Mouse (Mus musculus) midbrain, embryonic 15.5 days (tissue): ENCODE measurements around the gene Gm49416. TPM values are rescaled to one million over a fixed set of nuclear protein-coding genes. Genes with fewer than 3 reads are reported as not detected.
A peak's percentile ranks its signal among the peaks of the same experiment; 100 is the strongest.

Source experiments
- ATAC-seq: fragments of 200-750 bp; cut with Nextera tagmentation; replicated peaks from 2 replicates; pipeline ENCODE4 v1.8.0; 2017; ENCODE audit warnings: moderate TSS enrichment
- H3K27ac ChIP-seq: fragments of 300-500 bp; sonication (generic); 2 replicates; pipeline ENCODE4 v1.5.1; 2015; ENCODE audit warnings: mild to moderate bottlenecking, inconsistent platforms
- H3K27me3 ChIP-seq: fragments of 300-500 bp; sonication (generic); replicated peaks from 2 replicates; pipeline ENCODE4 v1.6.1; 2015; ENCODE audit warnings: inconsistent platforms
- H3K36me3 ChIP-seq: fragments of 300-500 bp; sonication (generic); replicated peaks from 2 replicates; pipeline ENCODE4 v1.6.1; 2015; ENCODE audit warnings: inconsistent platforms
- H3K4me1 ChIP-seq: fragments of 300-500 bp; sonication (generic); 2 replicates; pipeline ENCODE4 v1.6.1; 2015; ENCODE audit warnings: inconsistent platforms
- H3K4me2 ChIP-seq: fragments of 300-500 bp; sonication (generic); 2 replicates; pipeline ENCODE4 v1.6.1; 2015; ENCODE audit warnings: inconsistent platforms, mild to moderate bottlenecking, moderate library complexity
- H3K4me3 ChIP-seq: fragments of 300-500 bp; sonication (generic); 2 replicates; pipeline ENCODE4 v1.5.1; 2015; ENCODE audit warnings: mild to moderate bottlenecking, inconsistent platforms
- H3K9ac ChIP-seq: fragments of 300-500 bp; sonication (generic); 2 replicates; pipeline ENCODE4 v1.6.1; 2015; ENCODE audit warnings: mild to moderate bottlenecking, inconsistent platforms
- H3K9me3 ChIP-seq: fragments of 300-500 bp; sonication (generic); 2 replicates; pipeline ENCODE4 v1.6.1; 2016; ENCODE audit warnings: inconsistent platforms
- WGBS: fragments of 180-500 bp; shearing (Covaris S2); methylation state at CpG from one replicate; pipeline ENCODE4 v1.1.7; 2015; ENCODE audit warnings: mixed read lengths; 5-methylcytosine and 5-hydroxymethylcytosine counted together
- polyA plus RNA-seq: library from polyadenylated mRNA; unstranded; fragments of >200 nt; fragmentation: Nextera tagmentation; extraction: Ambion mirVana; gene quantifications from 2 replicates; pipeline ENCODE4 v1.2.1, GENCODE M21; 2015

Gene Gm49416
- polyA plus RNA-seq: not detected in 2 replicates

DNA sequence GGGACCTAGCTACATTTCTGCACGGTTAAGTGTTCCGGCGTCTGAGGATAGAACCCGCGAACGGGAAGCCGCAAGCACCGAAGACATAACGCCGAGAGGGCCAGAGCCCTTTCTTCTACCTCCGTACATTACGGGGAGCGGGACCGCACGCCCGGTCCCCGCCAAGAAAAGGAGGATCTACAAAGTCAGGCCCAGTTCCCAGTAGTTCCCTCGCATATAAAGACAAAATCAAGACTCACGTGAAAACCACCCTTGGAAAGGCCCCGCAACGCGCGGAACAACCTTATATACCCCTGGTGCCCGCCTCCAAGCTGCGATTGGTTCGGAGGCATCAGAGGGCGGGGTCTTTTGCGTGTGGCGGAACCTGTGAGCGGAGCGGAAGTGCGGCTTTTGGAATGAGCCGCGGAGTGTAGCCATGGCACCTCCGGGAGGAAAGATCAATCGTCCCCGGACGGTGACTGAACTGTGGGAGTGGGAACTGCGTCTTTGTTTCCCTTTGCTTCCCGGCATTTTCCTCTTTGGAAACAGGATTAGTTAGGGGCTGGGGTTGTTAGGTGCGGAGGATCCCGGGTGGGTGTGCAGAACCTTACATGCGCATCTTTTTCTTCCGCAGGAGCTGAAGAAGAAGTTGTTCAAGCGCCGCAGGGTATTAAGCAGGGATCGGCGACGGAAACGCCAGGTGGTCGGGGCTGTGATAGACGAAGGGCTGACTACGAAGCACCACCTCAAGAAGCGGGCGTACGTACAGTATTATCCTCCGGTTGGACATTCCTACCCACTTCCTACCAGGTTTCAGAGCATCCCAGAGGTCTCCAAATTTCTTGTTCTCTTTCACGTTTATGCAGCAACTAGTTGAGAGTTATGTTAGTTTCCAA lies at the start of gene Gm49416, which contains the start of gene 1810009A15Rik:
TSS of gene Gm49416 (plus strand) at position 416 of the 875 bp plus-strand sequence.
TSS of gene 1810009A15Rik (plus strand) at position 343 of the 875 bp plus-strand sequence.
- peak within 1 kb of the TSS; percentile 65 for H3K4me3 ChIP-seq
- peak; percentile 96 for ATAC-seq
- 0 out of 2 replicates have a peak, but pooled peaks cover 6% of the 10 kb centered on the region for H3K36me3 ChIP-seq
- peaks cover 25% of the 10 kb centered on the region for H3K4me1 ChIP-seq
- peak within 1 kb of the TSS; percentile 79 for H3K4me2 ChIP-seq
- 1% methylated on average over 58 of the region's 58 CpGs for WGBS
- H3K27ac ChIP-seq: peak within 1 kb of the TSS; percentile 85
- no peaks in the 10 kb centered on the region for H3K9me3 ChIP-seq
- no peaks in the 10 kb centered on the region for H3K27me3 ChIP-seq
- H3K9ac ChIP-seq: peak within 1 kb of the TSS; percentile 61

DNA sequence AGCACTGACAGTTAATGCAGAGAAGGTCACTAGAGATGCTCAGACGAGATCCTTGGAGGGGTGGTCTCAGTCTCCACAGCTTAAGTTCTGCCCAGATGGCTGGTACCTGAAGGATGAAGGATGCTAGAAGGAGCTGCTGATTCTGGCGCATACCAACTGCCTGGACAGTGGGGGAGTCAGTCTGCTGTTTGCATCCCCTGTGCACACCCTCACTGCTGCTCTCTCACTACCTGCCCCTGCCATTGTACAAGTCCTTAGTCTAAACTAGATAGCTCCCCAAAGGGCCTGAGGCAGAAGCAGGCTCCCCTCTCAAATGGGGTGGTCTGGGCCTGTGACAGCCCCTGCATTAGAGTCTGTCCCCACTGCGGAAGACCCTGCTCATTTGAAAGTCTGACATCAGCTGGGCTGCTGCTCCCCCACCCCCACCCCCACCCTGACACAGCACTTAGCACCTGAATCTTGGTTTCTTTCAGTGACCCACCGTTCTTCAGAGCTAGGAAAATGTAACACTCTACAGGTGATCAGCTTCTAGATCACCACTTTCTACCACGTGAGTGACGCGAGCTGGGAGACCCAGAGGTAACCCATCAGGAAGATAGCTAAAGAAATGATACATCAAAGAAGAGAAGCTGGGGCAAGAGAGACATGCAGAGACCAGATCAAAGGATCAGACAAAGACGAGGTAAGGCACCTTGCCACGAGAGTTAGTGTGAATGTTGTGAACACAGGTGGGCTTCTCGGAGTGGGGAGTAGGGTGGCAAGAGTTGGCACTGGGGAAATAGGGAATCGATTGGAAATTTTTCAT lies 49.4 kb upstream of the Gm49416 start, which contains the start of gene Gng3:
TSS of gene Gng3 (minus strand) at position 92 of the 805 bp plus-strand sequence.
- WGBS: 26% methylated on average over 11 of the region's 11 CpGs

DNA sequence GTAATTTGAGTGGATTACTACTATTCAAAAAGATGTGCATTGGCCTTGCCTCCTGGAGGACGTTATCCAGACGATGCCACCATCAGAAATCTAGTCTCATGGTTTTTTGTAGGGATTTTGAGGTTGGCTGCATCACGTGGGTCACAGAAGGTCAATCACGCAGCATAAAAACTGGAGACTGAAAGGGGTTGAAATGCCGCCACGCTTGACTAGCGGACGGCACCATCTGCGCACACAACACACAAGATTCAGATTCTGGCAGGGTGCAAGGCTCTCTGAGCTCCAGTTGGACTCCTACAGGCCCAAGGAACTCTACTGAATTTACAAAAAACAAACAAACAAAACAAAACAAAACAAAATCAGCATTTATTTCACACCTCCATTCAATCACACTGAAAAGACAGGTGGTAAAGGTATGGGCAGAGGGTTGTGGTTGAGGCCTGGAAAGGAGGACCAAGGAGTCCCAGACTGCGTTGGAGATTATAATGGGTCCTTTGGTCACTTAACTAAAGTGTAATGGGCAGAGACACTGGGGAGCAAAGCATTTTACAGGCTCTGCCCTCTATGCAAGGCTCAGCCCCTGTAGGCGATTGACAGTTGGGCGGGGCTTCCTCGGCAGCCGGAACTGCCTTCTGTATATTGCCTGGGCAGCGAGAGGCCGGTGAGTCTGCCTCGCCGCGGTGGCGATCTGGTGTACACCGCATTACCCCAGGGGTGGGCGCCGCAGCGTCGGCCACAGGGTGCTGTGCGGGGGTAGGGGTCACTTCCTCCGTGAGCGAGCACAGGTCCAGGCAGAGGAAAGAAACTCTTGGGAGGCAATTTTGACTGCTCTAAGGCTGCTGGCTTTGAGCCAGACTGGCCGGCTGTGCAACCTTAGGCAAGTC lies 48.6 kb upstream of the Gm49416 start:
- Histone ChIP-seq H3K9ac (peak overlapping the region; percentile 89), H3K4me1 (peaks cover 28% of the 10 kb centered on the region), H3K27me3 (no peaks in the 10 kb centered on the region), H3K4me3 (peak overlapping the region; percentile 66), H3K4me2 (peak overlapping the region; percentile 60), H3K9me3 (no peaks in the 10 kb centered on the region), H3K36me3 (no peaks in the 10 kb centered on the region; the same call in 1 of the 2 replicates), H3K27ac (peak overlapping the region; percentile 98)
- WGBS: 8% methylated on average over 29 of the region's 29 CpGs
- peak; percentile 34 for ATAC-seq

More for the DNA sequence above, 49.4 kb upstream of the Gm49416 start, which contains the start of gene Gng3:
- ATAC-seq: peak; percentile 94
- Histone ChIP-seq H3K9ac (peak within 1 kb of the TSS; percentile 89), H3K4me2 (peak within 1 kb of the TSS; percentile 60), H3K27me3 (no peaks in the 10 kb centered on the region), H3K9me3 (no peaks in the 10 kb centered on the region), H3K4me3 (peak within 1 kb of the TSS; percentile 66), H3K27ac (peak within 1 kb of the TSS; percentile 98), H3K36me3 (peaks cover 4% of the 10 kb centered on the region), H3K4me1 (peaks cover 28% of the 10 kb centered on the region)

DNA sequence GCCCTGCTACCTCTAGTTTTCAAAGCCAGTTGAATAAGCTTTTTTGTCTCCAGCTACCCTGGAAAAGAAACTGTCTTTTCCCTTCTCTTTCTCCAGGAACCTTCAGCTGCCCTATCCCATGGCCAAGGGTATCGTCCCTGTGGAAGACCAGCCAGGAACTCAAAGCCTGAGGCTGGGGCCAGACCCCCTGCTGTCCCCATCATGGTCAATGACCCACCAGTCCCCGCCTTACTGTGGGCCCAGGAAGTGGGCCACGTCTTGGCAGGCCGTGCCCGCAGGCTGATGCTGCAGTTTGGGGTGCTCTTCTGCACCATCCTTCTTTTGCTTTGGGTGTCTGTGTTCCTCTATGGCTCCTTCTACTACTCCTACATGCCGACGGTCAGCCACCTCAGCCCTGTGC lies 47.7 kb upstream of the Gm49416 start:
- H3K9ac ChIP-seq: peak overlapping the region; percentile 89
- H3K36me3 ChIP-seq: peaks cover 5% of the 10 kb centered on the region
- H3K4me1 ChIP-seq: peaks cover 27% of the 10 kb centered on the region
- H3K4me3 ChIP-seq: peak overlapping the region; percentile 66
- H3K27me3 ChIP-seq: no peaks in the 10 kb centered on the region
- peak overlapping the region; percentile 60 for H3K4me2 ChIP-seq
- 90% methylated on average over 7 of the region's 7 CpGs for WGBS
- no peak for ATAC-seq
- H3K9me3 ChIP-seq: no peaks in the 10 kb centered on the region
- H3K27ac ChIP-seq: peak overlapping the region; percentile 98; the same call in 1 of the 2 replicates

DNA sequence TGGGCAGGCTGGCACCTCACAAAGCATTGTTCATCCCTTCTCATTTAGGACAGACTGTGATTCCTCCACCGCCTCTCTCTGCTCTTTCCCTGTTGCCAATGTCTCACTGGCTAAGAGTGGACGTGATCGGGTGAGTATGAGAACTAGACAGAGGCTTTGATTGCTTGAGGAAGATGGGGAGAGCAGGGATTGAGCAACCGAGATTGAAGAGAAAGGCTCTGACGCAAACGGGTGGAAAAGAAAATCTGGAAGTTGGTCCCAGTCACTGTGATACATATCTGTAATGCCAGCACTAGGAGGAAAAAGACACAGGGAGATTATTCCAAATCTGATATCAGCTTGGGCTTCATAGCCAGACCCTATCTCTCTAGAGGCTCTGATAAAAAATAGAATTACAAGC lies 45.8 kb upstream of the Gm49416 start:
- no peak for ATAC-seq
- peaks cover 21% of the 10 kb centered on the region for H3K4me1 ChIP-seq
- H3K27ac ChIP-seq: no peak overlapping the region
- H3K36me3 ChIP-seq: peaks cover 21% of the 10 kb centered on the region
- H3K4me2 ChIP-seq: no peak overlapping the region
- WGBS: 91% methylated on average over 6 of the region's 6 CpGs
- no peak overlapping the region for H3K4me3 ChIP-seq
- H3K9me3 ChIP-seq: no peaks in the 10 kb centered on the region
- no peaks in the 10 kb centered on the region for H3K27me3 ChIP-seq
- no peak overlapping the region; the same call in 1 of the 2 replicates for H3K9ac ChIP-seq

DNA sequence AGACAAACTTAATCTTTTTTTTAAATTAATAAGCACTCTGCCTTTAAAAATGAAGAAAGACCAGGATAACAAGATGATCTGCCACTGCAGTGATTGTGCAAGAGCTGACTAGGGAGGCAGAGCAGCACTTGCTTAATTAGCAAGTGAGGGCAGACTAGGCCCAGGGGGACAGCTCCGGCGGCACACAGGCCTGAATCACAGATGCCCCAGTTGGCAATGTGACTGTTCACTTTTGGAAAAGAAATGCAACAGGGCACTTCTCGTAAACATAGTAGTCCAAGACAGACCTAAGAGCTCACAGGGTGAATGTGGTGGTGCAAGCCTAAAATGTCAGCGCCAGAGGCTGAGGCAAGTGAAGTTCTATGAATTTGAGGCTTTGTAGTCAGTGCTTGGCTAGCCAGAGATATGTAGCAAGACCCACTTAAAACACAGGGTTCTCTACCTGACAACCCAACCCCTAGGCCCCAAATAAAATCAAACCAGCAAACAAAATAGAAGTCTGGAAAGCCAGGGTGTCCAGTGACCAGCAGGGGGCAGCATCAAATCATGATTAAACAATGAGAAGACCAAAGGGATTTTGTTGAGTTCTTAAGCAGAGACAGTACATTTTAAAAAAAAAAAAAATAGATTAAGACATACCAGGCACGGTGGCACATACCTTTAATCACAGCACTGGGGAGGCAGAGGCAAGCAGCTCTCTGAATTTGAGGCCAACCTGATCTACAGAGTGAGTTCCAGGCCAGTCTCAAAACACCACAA lies 44.2 kb upstream of the Gm49416 start:
- ATAC-seq: no peak
- Histone ChIP-seq H3K27me3 (no peaks in the 10 kb centered on the region), H3K27ac (no peak overlapping the region), H3K4me2 (no peak overlapping the region), H3K4me1 (peaks cover 21% of the 10 kb centered on the region), H3K9ac (no peak overlapping the region), H3K4me3 (no peak overlapping the region), H3K36me3 (peaks cover 28% of the 10 kb centered on the region), H3K9me3 (no peaks in the 10 kb centered on the region)
- 54% methylated on average over 5 of the region's 5 CpGs for WGBS

DNA sequence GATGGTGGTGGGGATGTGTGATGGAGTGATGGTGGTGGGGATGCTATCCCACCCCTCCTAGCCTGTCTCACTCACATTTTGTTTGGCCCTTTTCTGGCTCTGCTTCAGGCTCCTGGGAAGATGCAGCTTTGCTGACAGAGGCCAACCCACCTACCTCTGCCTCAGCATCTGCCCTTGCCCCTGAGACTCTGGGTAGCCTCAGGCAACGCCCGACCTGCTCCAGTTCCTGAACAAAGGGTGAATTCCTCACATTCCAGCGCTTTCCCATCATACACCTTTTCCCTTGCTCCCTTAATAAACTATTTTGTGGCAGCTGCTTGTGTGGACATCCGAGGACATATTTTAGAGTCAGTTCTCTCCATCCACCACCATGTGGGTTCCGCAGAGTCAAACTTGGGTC lies 40.4 kb upstream of the Gm49416 start:
- Histone ChIP-seq H3K4me2 (no peak overlapping the region), H3K27ac (no peak overlapping the region), H3K36me3 (peaks cover 28% of the 10 kb centered on the region), H3K4me1 (no peaks in the 10 kb centered on the region), H3K9ac (no peak overlapping the region), H3K4me3 (no peak overlapping the region), H3K9me3 (no peaks in the 10 kb centered on the region), H3K27me3 (no peaks in the 10 kb centered on the region)
- no peak for ATAC-seq
- 87% methylated on average over 5 of the region's 5 CpGs for WGBS

DNA sequence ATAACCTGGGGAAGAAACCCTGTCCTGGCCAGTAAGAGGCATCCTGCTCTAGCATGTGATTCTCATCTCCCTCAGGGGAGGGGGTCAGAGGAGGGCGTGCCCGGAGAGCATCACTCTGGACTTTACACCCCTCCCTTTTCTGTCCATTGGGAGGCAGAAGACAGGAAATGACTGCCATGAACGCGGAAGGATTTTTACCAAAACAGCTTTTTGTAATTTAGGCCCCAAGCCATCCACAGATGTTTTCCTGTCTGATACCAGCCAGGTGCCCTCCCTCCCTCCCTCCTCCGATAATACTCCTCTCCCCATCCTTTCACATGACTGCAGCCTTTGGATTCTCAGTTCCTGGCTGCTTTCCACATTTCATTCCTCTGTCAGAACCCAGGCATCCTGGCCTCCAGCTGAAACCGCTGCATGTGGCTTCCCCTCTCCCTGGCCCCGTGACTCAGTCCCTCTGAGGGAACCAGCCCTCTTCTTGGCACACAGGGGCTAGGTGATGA lies 38.3 kb upstream of the Gm49416 start, which contains the start of gene Lrrn4cl:
TSS of gene Lrrn4cl (plus strand) at position 367 of the 500 bp plus-strand sequence.
- Histone ChIP-seq H3K36me3 (peaks cover 28% of the 10 kb centered on the region), H3K4me2 (no peak within 1 kb of the TSS), H3K4me1 (no peaks in the 10 kb centered on the region), H3K27me3 (no peaks in the 10 kb centered on the region), H3K4me3 (no peak within 1 kb of the TSS), H3K9me3 (no peaks in the 10 kb centered on the region), H3K9ac (no peak within 1 kb of the TSS), H3K27ac (no peak within 1 kb of the TSS)
- 0 out of 2 replicates have a peak, but pooled peaks have one; percentile 41 for ATAC-seq
- WGBS: 47% methylated on average over 7 of the region's 7 CpGs

DNA sequence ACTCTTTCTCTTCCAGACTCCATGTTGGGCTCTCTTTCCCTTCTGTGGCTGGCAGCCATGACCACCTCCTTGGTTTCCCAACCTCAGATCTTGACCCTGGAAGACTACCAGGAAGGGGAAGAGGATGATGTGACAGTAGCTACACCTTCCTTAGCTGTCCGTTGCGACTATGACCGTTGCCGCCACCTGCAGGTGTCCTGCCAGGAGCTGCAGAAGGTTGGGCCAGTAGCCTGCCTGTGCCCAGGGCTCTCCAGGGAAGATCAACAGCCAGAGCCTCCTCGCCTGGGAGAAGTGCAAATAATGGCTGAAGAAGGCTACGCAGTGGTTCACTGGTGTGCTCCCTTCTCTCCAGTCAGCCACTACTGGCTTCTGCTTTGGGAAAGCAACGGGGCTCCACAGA lies 37.1 kb upstream of the Gm49416 start:
- Histone ChIP-seq H3K36me3 (peaks cover 16% of the 10 kb centered on the region), H3K9me3 (no peaks in the 10 kb centered on the region), H3K27me3 (no peaks in the 10 kb centered on the region), H3K9ac (no peak overlapping the region), H3K4me3 (no peak overlapping the region), H3K4me2 (no peak overlapping the region), H3K27ac (no peak overlapping the region), H3K4me1 (no peaks in the 10 kb centered on the region)
- 56% methylated on average over 7 of the region's 7 CpGs for WGBS
- no peak for ATAC-seq

DNA sequence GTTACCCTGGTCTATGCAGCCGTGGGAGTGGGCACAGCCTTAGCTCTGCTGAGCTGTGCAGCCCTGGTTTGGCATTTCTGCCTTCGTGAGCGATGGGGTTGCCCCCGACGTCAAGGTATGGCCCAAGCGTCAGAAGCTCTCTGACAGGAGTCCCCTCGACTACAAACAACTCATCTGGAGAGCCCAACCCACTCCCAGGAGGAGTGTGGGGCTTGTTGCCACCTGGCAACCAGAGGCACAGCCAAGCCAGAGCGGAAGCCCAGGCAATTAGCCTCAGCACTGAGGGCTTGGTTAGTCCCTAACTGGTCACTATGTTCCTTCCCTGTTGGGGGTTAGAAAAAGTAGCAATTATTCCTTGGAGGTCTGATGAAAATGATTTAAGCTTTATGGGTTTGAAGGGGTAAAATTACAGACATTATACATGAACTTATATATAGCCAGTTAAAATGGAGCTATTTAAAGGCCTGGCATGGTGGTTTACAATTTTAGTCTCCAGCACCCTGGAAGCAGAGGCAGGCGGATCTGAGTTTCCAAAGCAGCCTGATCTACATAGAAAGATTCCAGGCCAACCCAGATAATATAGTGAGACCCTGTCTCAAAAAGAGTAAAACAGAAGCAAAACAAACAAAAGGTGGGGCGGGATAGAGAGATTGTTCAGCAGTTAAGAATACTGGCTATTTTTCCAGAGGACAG lies 36.3 kb upstream of the Gm49416 start:
- no peak overlapping the region for H3K4me2 ChIP-seq
- peaks cover 9% of the 10 kb centered on the region for H3K36me3 ChIP-seq
- WGBS: 65% methylated on average over 10 of the region's 10 CpGs
- H3K9ac ChIP-seq: no peak overlapping the region
- no peaks in the 10 kb centered on the region for H3K4me1 ChIP-seq
- H3K9me3 ChIP-seq: no peaks in the 10 kb centered on the region
- H3K27me3 ChIP-seq: no peaks in the 10 kb centered on the region
- no peak overlapping the region for H3K4me3 ChIP-seq
- no peak overlapping the region for H3K27ac ChIP-seq
- ATAC-seq: no peak
